Mouse (Mus musculus): Measurements from ENCODE around the gene Vamp3. TPM values are rescaled to one million over a fixed set of nuclear protein-coding genes. Genes with fewer than 3 reads are reported as not detected.
A peak's percentile ranks its signal among the peaks of the same experiment; 100 is the strongest.

Vamp3 gene
- polyA plus RNA-seq, 1 experiment from 2014 or later: 103 TPM

DNA sequence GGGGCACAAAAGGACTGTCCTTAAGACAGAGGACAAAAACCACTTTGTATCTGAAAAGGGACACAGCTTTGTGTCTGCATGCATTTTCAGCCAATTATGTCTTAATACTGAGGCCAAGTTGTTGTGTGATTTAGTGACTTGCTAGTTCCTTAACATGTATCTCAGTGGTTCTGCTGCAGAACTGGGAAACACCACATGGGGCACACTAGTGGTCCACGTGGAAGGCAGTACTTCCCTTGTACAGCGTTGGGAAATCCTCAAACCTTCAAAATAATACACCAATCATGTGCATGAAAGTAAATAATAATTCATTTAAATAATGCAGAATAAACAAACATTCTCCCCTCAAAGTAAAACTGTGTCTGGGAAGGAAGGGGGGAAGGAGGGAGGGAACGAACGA lies 11.0 kb upstream of the Vamp3 start:
- Histone ChIP-seq H3K27ac (ENCODE audit: low read depth, low read length) (no peak overlapping the region), H3K36me3 (ENCODE audit: control insufficient read depth, insufficient read depth, low read length) (0 out of 2 replicates have a peak, but pooled peaks cover 2% of the 10 kb centered on the region), H3K4me2 (replicated peaks; ENCODE audit: low read depth, low read length) (no peak overlapping the region), H3K9ac (ENCODE audit: low read depth, low read length) (no peak overlapping the region), H3K27me3 (ENCODE audit: control insufficient read depth, insufficient read depth, low read length) (no peaks in the 10 kb centered on the region), H3K4me1 (replicated peaks; ENCODE audit: control insufficient read depth, insufficient read depth, low read length) (no peaks in the 10 kb centered on the region), H3K4me3 (ENCODE audit: low read depth, low read length) (no peak overlapping the region), H3K9me3 (ENCODE audit: control insufficient read depth, low read length) (no peaks in the 10 kb centered on the region)
- WGBS: 80% methylated on average over 4 of the region's 4 CpGs
- DNase-seq (ENCODE audit: low spot score): no peak
- ATAC-seq (ENCODE audit: low FRiP score): no peak

DNA sequence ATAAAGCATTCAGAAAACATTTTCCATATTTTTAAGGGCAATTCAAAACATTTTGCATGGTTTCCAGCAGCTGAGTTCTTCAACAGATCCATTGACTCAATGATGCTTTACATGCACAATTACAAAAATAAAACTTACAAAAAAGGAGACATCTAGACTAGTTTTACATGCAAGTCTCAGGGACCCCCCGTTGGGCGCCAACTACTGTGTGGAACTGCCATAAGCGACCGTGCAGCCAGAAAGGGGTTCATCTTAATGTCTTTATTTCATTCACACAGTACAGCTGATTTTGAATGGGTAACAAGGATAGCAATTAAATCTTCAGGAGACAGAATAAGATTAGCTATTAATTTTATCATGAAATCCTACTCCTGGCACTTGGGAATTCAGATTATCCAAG lies 1.8 kb upstream of the Vamp3 start:
- H3K36me3 ChIP-seq (ENCODE audit: control insufficient read depth, insufficient read depth, low read length): no peaks in the 10 kb centered on the region
- no peak for DNase-seq (ENCODE audit: low spot score)

DNA sequence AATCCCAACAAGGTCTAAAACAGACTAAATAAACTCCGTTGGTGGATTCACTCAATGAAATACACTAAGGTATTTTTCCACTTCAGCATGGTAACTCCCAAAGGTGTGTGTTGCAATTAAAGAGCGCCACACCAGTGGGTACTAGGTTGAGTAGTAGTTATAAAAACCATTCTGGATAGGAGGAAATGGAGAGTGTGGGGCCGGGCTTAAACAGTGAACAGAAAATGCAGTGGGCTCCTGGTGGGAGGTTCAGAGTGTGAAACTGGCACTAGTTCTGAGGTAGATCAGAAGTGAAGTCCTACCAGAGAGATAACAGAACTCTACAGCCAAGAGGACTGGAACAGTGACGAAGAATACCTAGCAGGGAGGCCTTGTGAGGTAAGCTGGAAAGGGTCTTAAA lies 871 bp upstream of the Vamp3 start:
- Histone ChIP-seq H3K4me3 (ENCODE audit: low read depth, low read length) (peak overlapping the region; percentile 90; the same call in 1 of the 2 replicates), H3K36me3 (ENCODE audit: control insufficient read depth, insufficient read depth, low read length) (no peaks in the 10 kb centered on the region), H3K27me3 (ENCODE audit: control insufficient read depth, insufficient read depth, low read length) (no peaks in the 10 kb centered on the region), H3K4me2 (replicated peaks; ENCODE audit: low read depth, low read length) (no peak overlapping the region), H3K4me1 (replicated peaks; ENCODE audit: control insufficient read depth, insufficient read depth, low read length) (peaks cover 6% of the 10 kb centered on the region; the same call in 1 of the 2 replicates), H3K9me3 (ENCODE audit: control insufficient read depth, low read length) (no peaks in the 10 kb centered on the region), H3K27ac (ENCODE audit: low read depth, low read length) (peak overlapping the region; percentile 61; the same call in 1 of the 2 replicates), H3K9ac (ENCODE audit: low read depth, low read length) (peak overlapping the region; percentile 40; the same call in 1 of the 2 replicates)
- ATAC-seq (ENCODE audit: low FRiP score) (no peak), DNase-seq (ENCODE audit: low spot score) (no peak)
- 81% methylated on average over 4 of the region's 4 CpGs for WGBS

More for the DNA sequence above, 1.8 kb upstream of the Vamp3 start:
- no peaks in the 10 kb centered on the region for H3K9me3 ChIP-seq (ENCODE audit: control insufficient read depth, low read length)
- 95% methylated on average over 4 of the region's 4 CpGs for WGBS
- H3K4me3 ChIP-seq (ENCODE audit: low read depth, low read length): no peak overlapping the region
- H3K9ac ChIP-seq (ENCODE audit: low read depth, low read length): no peak overlapping the region
- no peak overlapping the region for H3K4me2 ChIP-seq (replicated peaks; ENCODE audit: low read depth, low read length)
- no peaks in the 10 kb centered on the region for H3K27me3 ChIP-seq (ENCODE audit: control insufficient read depth, insufficient read depth, low read length)
- H3K27ac ChIP-seq (ENCODE audit: low read depth, low read length): no peak overlapping the region
- no peak for ATAC-seq (ENCODE audit: low FRiP score)
- peaks cover 6% of the 10 kb centered on the region; the same call in 1 of the 2 replicates for H3K4me1 ChIP-seq (replicated peaks; ENCODE audit: control insufficient read depth, insufficient read depth, low read length)

DNA sequence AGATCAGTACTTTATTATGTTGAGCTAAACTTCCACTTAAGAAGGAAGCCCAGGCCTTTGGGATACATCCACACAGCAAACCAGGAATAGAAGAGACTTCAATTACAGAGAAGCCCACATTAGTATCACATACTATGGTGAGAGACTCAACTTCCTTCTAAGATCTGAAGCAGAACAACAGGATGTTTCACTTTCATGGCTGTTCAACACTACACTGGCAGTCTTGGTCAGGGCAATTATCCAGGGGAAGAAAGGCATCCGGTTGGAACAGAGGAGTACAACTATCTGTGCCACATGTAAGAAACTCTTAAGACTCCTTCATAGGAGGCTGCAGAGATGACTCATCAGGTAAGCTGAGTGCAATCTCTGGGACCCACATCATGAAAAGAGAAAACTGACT lies 6.6 kb downstream of the Vamp3 start:
- no peaks in the 10 kb centered on the region for H3K4me1 ChIP-seq (replicated peaks; ENCODE audit: control insufficient read depth, insufficient read depth, low read length)
- H3K4me3 ChIP-seq (ENCODE audit: low read depth, low read length): no peak overlapping the region
- H3K27ac ChIP-seq (ENCODE audit: low read depth, low read length): no peak overlapping the region
- DNase-seq (ENCODE audit: low spot score) (no peak), ATAC-seq (ENCODE audit: low FRiP score) (no peak)
- no peaks in the 10 kb centered on the region for H3K9me3 ChIP-seq (ENCODE audit: control insufficient read depth, low read length)
- 86% methylated on average over 1 of the region's 1 CpGs for WGBS
- no peak overlapping the region for H3K9ac ChIP-seq (ENCODE audit: low read depth, low read length)
- 0 out of 2 replicates have a peak, but pooled peaks cover 3% of the 10 kb centered on the region for H3K36me3 ChIP-seq (ENCODE audit: control insufficient read depth, insufficient read depth, low read length)
- no peak overlapping the region for H3K4me2 ChIP-seq (replicated peaks; ENCODE audit: low read depth, low read length)
- H3K27me3 ChIP-seq (ENCODE audit: control insufficient read depth, insufficient read depth, low read length): no peaks in the 10 kb centered on the region

DNA sequence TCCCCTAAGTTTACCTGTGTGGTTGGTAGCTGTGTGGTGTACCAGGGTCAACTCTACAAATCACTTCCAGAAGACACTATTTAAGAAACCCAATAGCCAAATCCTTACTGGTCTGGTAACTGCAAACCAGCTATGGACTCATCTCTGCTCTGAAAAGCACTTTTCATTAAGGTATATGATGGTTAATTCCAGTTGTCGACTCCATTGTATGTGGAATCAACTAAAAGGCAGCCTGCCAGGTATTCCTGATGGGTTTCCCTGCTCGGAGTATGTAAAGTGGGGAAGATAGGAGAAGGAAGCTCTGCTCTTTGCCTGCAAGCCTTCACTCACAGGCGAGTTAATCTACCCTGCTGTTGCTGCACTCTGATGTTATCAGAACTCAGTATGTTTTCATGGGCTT lies 11.2 kb downstream of the Vamp3 start:
- Histone ChIP-seq H3K4me2 (replicated peaks; ENCODE audit: low read depth, low read length) (no peak overlapping the region), H3K4me3 (ENCODE audit: low read depth, low read length) (no peak overlapping the region), H3K27me3 (ENCODE audit: control insufficient read depth, insufficient read depth, low read length) (no peaks in the 10 kb centered on the region), H3K27ac (ENCODE audit: low read depth, low read length) (no peak overlapping the region), H3K36me3 (ENCODE audit: control insufficient read depth, insufficient read depth, low read length) (0 out of 2 replicates have a peak, but pooled peaks cover 3% of the 10 kb centered on the region), H3K9ac (ENCODE audit: low read depth, low read length) (no peak overlapping the region), H3K9me3 (ENCODE audit: control insufficient read depth, low read length) (no peaks in the 10 kb centered on the region), H3K4me1 (replicated peaks; ENCODE audit: control insufficient read depth, insufficient read depth, low read length) (peaks cover 3% of the 10 kb centered on the region; the same call in 1 of the 2 replicates)
- WGBS: 86% methylated on average over 3 of the region's 3 CpGs
- ATAC-seq (ENCODE audit: low FRiP score) (no peak), DNase-seq (ENCODE audit: low spot score) (no peak)

DNA sequence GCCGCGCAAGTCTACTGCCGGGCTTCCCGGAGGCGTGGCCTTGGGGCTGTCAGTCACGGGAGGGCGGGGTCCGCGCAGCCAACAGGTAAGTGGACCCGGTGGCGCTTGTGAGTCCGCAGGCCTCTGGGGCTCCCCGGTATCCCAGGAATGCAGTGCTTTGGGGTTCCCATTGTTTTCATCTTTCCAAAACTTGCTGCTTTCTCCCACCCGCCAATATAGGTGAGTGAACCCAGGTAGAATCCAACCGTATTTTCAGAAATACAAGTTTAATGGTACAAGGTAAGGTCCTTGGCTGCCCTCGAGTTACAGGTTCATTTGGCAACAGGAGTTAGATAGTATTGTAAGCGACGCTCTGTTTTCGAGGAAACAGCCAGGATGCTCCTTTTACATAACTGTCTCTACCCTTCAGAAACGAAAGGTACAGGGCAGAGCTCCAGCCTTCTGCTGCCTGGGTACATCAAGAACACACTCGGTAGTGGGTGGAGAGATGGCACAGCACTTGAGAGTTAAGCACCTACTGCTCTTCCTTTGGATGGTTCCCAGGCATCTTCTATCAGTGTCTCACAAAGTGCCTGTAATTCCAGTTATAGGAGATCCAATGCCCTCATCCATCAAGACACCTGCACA lies 12.7 kb downstream of the Vamp3 start:
- H3K27me3 ChIP-seq (ENCODE audit: control insufficient read depth, insufficient read depth, low read length): no peaks in the 10 kb centered on the region
- peak overlapping the region; percentile 44 for H3K4me3 ChIP-seq (ENCODE audit: low read depth, low read length)
- peaks cover 3% of the 10 kb centered on the region; the same call in 1 of the 2 replicates for H3K4me1 ChIP-seq (replicated peaks; ENCODE audit: control insufficient read depth, insufficient read depth, low read length)
- 4% methylated on average over 20 of the region's 21 CpGs for WGBS
- 0 out of 2 replicates have a peak, but pooled peaks cover 3% of the 10 kb centered on the region for H3K36me3 ChIP-seq (ENCODE audit: control insufficient read depth, insufficient read depth, low read length)
- no peak overlapping the region for H3K27ac ChIP-seq (ENCODE audit: low read depth, low read length)
- peak overlapping the region; percentile 19; the same call in 1 of the 2 replicates for H3K9ac ChIP-seq (ENCODE audit: low read depth, low read length)
- DNase-seq (ENCODE audit: low spot score) (no peak), ATAC-seq (ENCODE audit: low FRiP score) (no peak)
- H3K4me2 ChIP-seq (replicated peaks; ENCODE audit: low read depth, low read length): peak overlapping the region; percentile 93
- no peaks in the 10 kb centered on the region for H3K9me3 ChIP-seq (ENCODE audit: control insufficient read depth, low read length)

DNA sequence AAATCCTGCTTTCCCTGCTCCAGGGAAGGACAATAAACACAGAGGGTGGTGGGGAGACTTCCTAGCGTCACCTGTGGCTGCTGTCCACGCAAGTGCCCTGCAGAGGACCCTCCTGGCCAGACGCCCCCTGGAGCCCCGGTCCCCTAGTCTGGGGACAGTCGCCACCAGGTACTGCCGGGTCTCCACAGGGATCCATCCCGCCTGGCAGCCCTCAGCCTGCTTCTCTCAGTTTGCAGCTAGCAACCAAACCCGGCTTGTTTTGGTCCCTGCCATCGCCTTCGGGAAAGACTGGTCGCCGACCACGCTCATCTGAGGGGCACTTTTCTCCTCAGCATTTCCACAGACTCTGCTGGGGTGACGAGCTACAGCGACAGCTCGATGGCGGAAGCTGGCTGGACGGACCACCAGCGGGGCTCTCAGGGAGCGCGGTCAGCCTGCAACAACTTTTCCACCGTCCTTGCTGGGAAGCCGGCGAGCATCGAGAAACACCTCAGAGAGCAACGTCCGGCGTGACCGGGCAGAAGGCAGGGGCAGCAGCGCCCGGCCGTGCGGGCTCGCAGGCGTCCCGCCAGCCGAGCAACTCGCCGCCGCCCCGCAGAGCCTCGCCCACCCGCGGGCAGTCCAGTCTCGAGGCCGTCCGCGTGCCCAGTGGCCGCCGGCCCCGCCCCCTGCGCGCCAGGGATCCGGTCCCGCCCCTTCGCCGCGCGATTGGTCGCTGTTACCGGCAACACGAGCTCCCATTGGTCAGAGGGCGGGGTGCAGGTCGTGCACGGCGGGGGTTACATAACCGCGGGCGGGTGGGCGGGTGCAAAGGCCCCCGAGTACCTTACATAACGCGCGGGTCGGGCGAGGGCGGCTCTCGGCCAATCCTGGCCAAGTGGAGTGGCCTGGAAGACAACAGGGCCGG lies 13.5 kb downstream of the Vamp3 start, which contains the start of gene Per3:
Gene Per3, minus strand, starts transcription at position 629 of the 907 bp plus-strand sequence.
- ATAC-seq (ENCODE audit: low FRiP score) (peak; percentile 96), DNase-seq (ENCODE audit: low spot score) (peak; percentile 94)
- Histone ChIP-seq H3K4me2 (replicated peaks; ENCODE audit: low read depth, low read length) (peak within 1 kb of the TSS; percentile 93), H3K4me1 (replicated peaks; ENCODE audit: control insufficient read depth, insufficient read depth, low read length) (peaks cover 3% of the 10 kb centered on the region; the same call in 1 of the 2 replicates), H3K27ac (ENCODE audit: low read depth, low read length) (no peak within 1 kb of the TSS), H3K36me3 (ENCODE audit: control insufficient read depth, insufficient read depth, low read length) (0 out of 2 replicates have a peak, but pooled peaks cover 3% of the 10 kb centered on the region), H3K4me3 (ENCODE audit: low read depth, low read length) (peak within 1 kb of the TSS; percentile 44), H3K27me3 (ENCODE audit: control insufficient read depth, insufficient read depth, low read length) (no peaks in the 10 kb centered on the region), H3K9me3 (ENCODE audit: control insufficient read depth, low read length) (no peaks in the 10 kb centered on the region), H3K9ac (ENCODE audit: low read depth, low read length) (peak within 1 kb of the TSS; percentile 59)
- under 1% methylated on average over 77 of the region's 79 CpGs for WGBS

DNA sequence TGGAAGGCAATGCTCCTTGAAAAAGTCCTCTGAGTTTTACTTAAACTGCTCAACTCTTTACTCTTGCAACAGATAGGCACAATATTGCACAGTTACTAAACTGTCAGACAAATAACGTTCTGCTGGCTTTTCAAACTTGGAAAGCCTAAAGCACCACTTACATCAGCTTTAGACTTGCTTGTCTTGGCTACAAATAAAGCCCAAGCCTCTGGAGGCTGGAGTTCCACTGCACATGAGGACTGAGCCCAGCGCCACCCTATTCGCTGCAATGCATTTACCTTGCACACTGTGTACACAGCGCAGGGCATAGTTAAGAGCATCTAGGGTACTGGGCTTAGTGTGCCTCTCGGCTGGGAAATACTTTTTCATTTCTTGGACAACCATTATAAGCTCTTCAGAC lies 14.5 kb downstream of the Vamp3 start:
- Histone ChIP-seq H3K9ac (ENCODE audit: low read depth, low read length) (no peak overlapping the region), H3K27ac (ENCODE audit: low read depth, low read length) (no peak overlapping the region), H3K36me3 (ENCODE audit: control insufficient read depth, insufficient read depth, low read length) (0 out of 2 replicates have a peak, but pooled peaks cover 3% of the 10 kb centered on the region), H3K9me3 (ENCODE audit: control insufficient read depth, low read length) (no peaks in the 10 kb centered on the region), H3K4me1 (replicated peaks; ENCODE audit: control insufficient read depth, insufficient read depth, low read length) (peaks cover 3% of the 10 kb centered on the region; the same call in 1 of the 2 replicates), H3K4me2 (replicated peaks; ENCODE audit: low read depth, low read length) (no peak overlapping the region), H3K27me3 (ENCODE audit: control insufficient read depth, insufficient read depth, low read length) (no peaks in the 10 kb centered on the region), H3K4me3 (ENCODE audit: low read depth, low read length) (no peak overlapping the region)
- ATAC-seq (ENCODE audit: low FRiP score) (no peak), DNase-seq (ENCODE audit: low spot score) (peak; percentile 8)
- WGBS: 57% methylated on average over 5 of the region's 5 CpGs

All from hindbrain, embryonic 11.5 days (tissue).